Mouse (Mus musculus): ENCODE measurements at regions not wholly inside any gene's neighbourhood (a gene's known extent, or its start where the extent isn't known, plus 50 kb on each side); places are given as distances from the start of the nearest gene placed in this dataset.

DNA sequence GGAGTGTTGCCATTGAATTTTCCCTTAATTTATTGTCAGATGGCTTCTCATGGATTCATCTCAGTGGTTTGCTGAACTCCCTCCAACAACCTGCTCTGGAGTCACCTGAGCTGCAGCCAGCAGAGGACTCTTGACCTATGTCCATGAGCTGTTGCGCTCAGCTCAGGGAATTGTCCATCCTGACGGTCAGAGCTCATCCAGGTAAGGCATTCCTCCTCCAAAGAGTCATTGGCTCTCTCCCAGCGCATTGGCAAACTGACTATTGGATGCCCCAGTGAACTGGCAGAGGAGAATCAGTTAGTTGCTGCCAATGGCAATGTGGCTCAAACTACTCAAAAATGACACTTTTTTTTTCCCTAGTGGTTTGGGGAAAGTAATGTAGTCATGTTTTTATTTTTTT, 345.3 kb upstream of the Fign start:
- TF ChIP-seq POLR2A (IDR thresholded peaks at IDR 0.05; ENCODE audit: extremely low read depth, insufficient read depth, low read length) = no peak
- no peak for TF ChIP-seq CTCF (IDR thresholded peaks at IDR 0.05; ENCODE audit: extremely low read depth, insufficient read depth, low read length)

Data from cortical plate, adult 2 months (tissue).